Mouse (Mus musculus): ENCODE data around the gene Kif1b. TPM values are rescaled to one million over a fixed set of nuclear protein-coding genes. Genes with fewer than 3 reads are reported as not detected.

The Kif1b gene
- polyA plus RNA-seq (2016; fragmentation: Nextera tagmentation; extraction: Ambion mirVana) = 63.4 and 82.4 TPM in 2 replicates

DNA sequence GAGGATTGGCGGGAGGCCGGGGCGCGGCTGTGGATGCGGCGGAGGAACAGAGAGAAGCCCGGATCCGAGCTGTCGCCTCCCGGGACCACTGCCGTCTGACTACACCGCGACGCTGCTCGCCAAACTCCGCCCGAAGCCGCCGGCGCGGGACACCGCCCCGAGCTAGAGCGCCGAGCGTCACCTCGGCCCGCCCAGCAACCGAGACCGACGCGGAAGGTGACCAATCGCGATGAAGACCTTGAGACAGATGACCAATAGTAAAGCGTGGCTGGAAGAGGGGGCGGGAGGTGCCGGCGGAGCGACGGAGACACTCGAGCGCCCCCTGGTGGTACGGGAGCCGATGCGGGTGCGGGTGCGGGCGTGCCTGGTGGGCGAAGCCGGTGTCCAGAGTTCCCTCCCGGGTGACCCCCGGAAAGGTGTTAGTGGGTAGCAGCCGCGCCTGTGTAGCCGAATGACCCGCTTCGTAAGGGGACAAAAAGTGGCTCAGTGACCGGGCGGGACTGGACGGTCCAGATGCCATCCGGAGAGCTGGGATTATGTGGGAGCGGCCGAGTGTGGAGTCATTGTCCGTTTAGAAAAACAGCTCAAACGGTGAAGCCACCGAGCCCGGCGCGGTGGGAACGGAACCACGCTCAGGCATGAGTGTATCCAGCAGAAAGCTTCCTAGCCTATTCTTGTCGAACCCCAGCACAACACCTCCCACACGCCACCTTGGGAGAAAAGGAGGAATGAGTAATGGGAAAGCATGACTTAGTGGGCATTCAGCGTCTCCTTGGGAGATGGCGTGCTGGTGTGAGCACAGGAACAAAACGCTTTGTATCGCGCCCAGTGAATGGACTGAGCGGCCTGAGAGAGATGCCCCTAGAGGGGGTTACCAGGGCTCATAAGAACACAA, at the start of gene Kif1b:
Gene Kif1b, minus strand, starts transcription at position 98 of the 895 bp plus-strand sequence.
- Histone ChIP-seq H3K4me1 (peaks cover 49% of the 10 kb centered on the region), H3K27me3 (ENCODE audit: low read depth, poor library complexity, severe bottlenecking) (0 out of 2 replicates have a peak, but pooled peaks cover 5% of the 10 kb centered on the region), H3K27ac (replicated peaks) (peak within 1 kb of the TSS; percentile 97), H3K36me3 (no peaks in the 10 kb centered on the region), H3K9me3 (replicated peaks) (no peaks in the 10 kb centered on the region), H3K4me3 (peak within 1 kb of the TSS; percentile 80)
- DNase-seq (ENCODE audit: low spot score) = peak; percentile 99
- under 1% methylated on average over 79 of the region's 79 CpGs for WGBS

DNA sequence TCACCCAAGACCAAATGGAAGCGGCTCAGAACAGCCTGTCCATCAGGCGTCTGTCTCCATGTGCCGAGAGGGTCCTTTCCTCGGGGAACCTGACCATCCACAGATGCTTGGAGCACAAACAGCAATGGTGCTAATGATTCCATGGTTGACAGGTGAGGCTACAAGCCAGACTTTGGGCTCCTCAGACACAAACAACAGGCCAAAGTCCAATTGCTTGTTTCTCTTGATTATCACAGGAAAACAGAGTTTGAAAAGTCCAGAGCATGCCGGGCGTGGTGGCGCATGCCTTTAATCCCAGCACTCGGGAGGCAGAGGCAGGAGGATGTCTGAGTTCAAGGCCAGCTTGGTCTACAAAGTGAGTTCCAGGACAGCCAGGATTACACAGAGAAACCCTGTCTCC, 47.2 kb upstream of the Kif1b start:
- no peaks in the 10 kb centered on the region for H3K4me1 ChIP-seq
- DNase-seq (ENCODE audit: low spot score) = no peak
- no peak overlapping the region for H3K4me3 ChIP-seq
- H3K27me3 ChIP-seq (ENCODE audit: low read depth, poor library complexity, severe bottlenecking) = no peaks in the 10 kb centered on the region
- 98% methylated on average over 8 of the region's 8 CpGs for WGBS
- H3K36me3 ChIP-seq = peaks cover 100% of the 10 kb centered on the region
- no peak overlapping the region for H3K27ac ChIP-seq (replicated peaks)
- H3K9me3 ChIP-seq (replicated peaks) = no peaks in the 10 kb centered on the region

DNA sequence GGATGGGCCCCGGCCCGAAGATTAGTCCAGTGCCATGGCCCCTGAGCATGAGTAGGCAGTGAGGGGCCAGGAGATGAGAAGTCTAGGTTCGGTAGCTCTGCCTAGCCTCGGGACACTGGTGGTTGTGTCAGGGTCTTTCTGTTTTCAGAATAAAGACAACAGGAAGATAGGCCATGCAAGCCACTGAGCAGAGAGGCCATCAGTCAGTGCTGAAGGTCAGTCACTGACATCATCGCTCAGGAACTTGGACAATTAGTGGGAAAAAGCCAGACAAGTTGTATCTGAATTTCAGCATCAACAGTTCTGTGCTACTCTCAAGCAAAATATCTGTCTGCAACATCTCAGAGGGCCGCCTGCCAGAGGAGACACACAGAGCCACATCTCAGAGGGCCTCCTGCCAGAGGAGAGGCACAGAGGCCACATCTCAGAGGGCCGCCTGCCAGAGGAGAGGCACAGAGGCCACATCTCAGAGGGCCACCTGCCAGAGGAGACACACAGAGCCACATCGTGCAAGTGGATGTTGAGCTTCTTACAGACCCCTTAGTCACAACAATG, 44.2 kb upstream of the Kif1b start:
- Histone ChIP-seq H3K36me3 (peaks cover 99% of the 10 kb centered on the region), H3K27me3 (ENCODE audit: low read depth, poor library complexity, severe bottlenecking) (no peaks in the 10 kb centered on the region), H3K27ac (replicated peaks) (no peak overlapping the region), H3K9me3 (replicated peaks) (no peaks in the 10 kb centered on the region), H3K4me1 (no peaks in the 10 kb centered on the region), H3K4me3 (no peak overlapping the region)
- no peak for DNase-seq (ENCODE audit: low spot score)
- WGBS = 89% methylated on average over 8 of the region's 8 CpGs

DNA sequence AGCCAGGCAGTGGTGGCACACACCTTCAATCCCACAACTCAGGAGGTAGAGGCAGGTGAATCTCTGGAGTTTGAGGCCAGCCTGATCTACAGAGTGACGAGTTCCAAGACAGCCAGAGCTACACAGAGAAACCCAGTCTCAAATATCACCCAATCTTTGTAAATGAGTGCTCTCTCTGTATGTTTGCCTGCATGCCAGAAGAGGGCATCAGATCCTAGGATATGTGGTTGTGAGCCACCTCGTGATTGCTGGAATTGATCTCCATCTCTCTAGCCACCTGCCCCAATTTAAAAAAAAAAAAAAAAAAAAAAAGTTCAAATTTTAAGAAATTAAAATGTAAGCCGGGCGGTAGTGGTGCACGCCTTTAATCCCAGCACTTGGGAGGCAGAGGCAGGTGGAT, 41.5 kb upstream of the Kif1b start:
- no peak overlapping the region for H3K4me3 ChIP-seq
- H3K9me3 ChIP-seq (replicated peaks) = no peaks in the 10 kb centered on the region
- peaks cover 99% of the 10 kb centered on the region for H3K36me3 ChIP-seq
- DNase-seq (ENCODE audit: low spot score) = no peak
- no peaks in the 10 kb centered on the region for H3K27me3 ChIP-seq (ENCODE audit: low read depth, poor library complexity, severe bottlenecking)
- 85% methylated on average over 5 of the region's 5 CpGs for WGBS
- H3K4me1 ChIP-seq = no peaks in the 10 kb centered on the region
- H3K27ac ChIP-seq (replicated peaks) = no peak overlapping the region

DNA sequence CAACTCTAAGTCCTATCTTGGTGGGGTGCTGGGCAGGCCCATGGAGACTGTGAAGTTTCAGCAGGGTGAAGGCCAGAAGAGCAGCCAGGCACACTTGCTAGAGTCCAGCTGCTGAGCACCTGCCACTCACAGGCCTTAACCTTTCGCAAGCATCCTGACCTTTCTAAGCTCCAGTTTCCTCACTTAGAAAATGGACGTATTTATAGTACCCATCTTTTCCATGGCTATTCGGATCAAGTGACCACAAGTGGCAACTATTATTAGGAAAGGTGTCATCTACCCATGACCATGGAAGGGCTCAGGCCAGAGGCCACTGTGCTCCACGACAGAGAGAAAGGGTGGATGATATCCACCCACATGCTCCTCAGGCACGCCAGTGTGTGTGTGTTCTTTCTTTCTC, 38.4 kb upstream of the Kif1b start:
- WGBS = 88% methylated on average over 5 of the region's 5 CpGs
- H3K27me3 ChIP-seq (ENCODE audit: low read depth, poor library complexity, severe bottlenecking) = no peaks in the 10 kb centered on the region

DNA sequence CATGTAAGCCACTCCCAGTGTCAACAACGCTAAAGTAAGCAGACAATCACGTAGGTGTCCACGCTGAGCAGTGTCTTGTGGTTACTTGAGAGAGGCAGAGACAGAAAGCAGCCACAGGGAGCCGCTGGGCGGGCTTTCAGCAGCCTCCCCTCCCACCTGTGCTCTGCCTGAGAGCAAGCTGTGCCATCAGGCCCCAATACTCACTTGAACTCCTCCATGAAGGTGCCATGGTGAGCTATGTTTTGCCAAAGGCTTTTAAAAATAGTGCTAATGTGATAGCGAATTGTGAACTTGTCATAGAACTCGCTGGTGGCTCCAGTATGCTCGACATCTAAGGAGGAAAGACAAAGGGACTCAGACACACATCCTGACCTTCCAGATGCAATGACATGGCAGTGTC, 36.8 kb upstream of the Kif1b start:
- H3K36me3 ChIP-seq = peaks cover 99% of the 10 kb centered on the region

More for the DNA sequence above, 38.4 kb upstream of the Kif1b start:
- Histone ChIP-seq H3K27ac (replicated peaks) (no peak overlapping the region), H3K9me3 (replicated peaks) (no peaks in the 10 kb centered on the region), H3K4me1 (peaks cover 9% of the 10 kb centered on the region), H3K4me3 (no peak overlapping the region), H3K36me3 (peaks cover 99% of the 10 kb centered on the region)
- no peak for DNase-seq (ENCODE audit: low spot score)

DNA sequence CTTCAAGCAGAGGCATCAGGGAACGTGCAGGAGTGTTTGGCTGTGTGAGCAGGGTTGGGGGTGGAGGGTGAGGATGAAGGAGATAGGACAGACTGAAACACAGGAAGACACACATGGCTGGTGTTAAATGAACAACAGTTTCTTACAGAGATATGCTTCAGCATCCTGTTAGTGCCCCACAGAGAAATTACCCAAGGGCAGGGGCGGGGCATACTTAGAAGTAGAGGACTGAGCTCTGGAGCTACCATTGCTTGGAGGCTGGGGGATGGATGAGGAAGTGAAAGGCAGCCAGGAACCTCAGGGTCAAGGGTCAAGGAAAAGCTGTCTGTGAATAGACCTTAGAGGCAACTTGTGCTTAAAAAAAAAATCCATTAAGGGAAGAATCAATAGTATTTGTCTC, 33.2 kb upstream of the Kif1b start:
- no peaks in the 10 kb centered on the region for H3K27me3 ChIP-seq (ENCODE audit: low read depth, poor library complexity, severe bottlenecking)
- peaks cover 95% of the 10 kb centered on the region for H3K36me3 ChIP-seq
- peak overlapping the region; percentile 23; the same call in 1 of the 2 replicates for H3K27ac ChIP-seq (replicated peaks)
- no peak for DNase-seq (ENCODE audit: low spot score)
- H3K4me1 ChIP-seq = peaks cover 24% of the 10 kb centered on the region
- WGBS = 76% methylated on average over 2 of the region's 2 CpGs
- H3K9me3 ChIP-seq (replicated peaks) = no peaks in the 10 kb centered on the region
- no peak overlapping the region for H3K4me3 ChIP-seq

More for the DNA sequence above, 36.8 kb upstream of the Kif1b start:
- Histone ChIP-seq H3K27ac (replicated peaks) (no peak overlapping the region), H3K9me3 (replicated peaks) (no peaks in the 10 kb centered on the region), H3K4me1 (peaks cover 24% of the 10 kb centered on the region), H3K4me3 (no peak overlapping the region), H3K27me3 (ENCODE audit: low read depth, poor library complexity, severe bottlenecking) (no peaks in the 10 kb centered on the region)
- 84% methylated on average over 8 of the region's 8 CpGs for WGBS
- DNase-seq (ENCODE audit: low spot score) = no peak

DNA sequence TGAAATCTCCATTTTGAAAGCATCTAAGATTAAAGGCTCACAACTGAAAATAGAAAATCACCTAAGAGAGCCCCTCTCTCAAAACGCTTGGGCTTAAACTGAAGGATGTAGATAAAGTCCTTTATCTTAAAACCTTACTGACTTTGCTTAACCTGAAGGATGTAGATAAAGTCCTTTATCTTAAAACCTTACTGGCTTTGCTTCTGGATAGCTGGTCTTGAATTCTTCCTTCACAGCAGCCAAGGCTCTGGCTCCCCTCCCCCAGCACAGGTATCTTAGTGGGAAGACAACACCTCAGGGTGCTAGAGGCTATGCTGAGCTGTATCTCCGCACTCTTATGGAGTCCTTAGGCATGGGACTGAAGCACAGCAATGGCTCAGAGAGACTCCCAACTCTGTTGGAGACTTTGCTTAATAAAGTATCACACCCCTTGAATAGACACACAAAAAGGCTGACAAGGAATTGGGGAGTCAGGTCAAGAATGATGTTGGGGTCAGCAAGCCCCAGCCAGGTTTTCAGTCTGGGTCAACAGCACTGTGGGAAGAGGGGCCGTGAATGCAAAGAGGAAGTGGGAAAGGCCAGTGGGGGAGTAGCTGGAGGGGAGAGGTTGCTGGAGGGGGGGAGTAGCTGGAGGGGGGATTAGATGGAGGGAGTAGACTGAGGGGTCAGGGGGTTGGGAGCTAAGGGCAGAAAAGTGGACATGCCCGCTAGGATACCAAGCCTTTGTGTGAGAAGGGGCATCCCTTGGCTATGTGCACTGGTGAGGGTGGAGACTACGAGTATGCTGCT, 32.1 kb upstream of the Kif1b start:
- Histone ChIP-seq H3K27ac (replicated peaks) (peak overlapping the region; percentile 23; the same call in 1 of the 2 replicates), H3K27me3 (ENCODE audit: low read depth, poor library complexity, severe bottlenecking) (no peaks in the 10 kb centered on the region), H3K4me1 (peaks cover 24% of the 10 kb centered on the region), H3K9me3 (replicated peaks) (no peaks in the 10 kb centered on the region), H3K4me3 (no peak overlapping the region), H3K36me3 (peaks cover 95% of the 10 kb centered on the region)
- 70% methylated on average over 5 of the region's 5 CpGs for WGBS
- no peak for DNase-seq (ENCODE audit: low spot score)

DNA sequence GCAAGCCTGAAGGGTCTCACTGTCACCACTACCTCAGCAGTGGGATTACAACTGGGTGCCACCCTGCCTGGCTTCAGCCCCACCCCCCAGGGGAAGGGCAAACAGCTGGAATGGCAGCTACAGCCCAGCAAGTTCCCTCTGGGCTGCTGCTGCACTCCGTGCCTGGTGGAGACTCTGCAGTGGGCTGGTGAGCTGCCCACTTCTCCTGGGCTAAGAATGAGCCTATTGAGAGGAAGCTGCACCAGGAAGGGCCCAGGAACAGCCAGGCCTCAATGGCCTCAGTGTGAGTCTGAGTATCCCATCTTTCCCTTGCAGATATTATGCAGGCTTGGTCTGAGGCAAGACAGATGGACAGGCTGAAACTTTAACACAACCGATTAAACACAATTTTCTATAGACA, 30.6 kb upstream of the Kif1b start:
- Histone ChIP-seq H3K4me3 (no peak overlapping the region), H3K27ac (replicated peaks) (no peak overlapping the region), H3K9me3 (replicated peaks) (no peaks in the 10 kb centered on the region), H3K36me3 (peaks cover 95% of the 10 kb centered on the region), H3K27me3 (ENCODE audit: low read depth, poor library complexity, severe bottlenecking) (no peaks in the 10 kb centered on the region), H3K4me1 (peaks cover 24% of the 10 kb centered on the region)
- DNase-seq (ENCODE audit: low spot score) = no peak
- 90% methylated on average over 2 of the region's 2 CpGs for WGBS

DNA sequence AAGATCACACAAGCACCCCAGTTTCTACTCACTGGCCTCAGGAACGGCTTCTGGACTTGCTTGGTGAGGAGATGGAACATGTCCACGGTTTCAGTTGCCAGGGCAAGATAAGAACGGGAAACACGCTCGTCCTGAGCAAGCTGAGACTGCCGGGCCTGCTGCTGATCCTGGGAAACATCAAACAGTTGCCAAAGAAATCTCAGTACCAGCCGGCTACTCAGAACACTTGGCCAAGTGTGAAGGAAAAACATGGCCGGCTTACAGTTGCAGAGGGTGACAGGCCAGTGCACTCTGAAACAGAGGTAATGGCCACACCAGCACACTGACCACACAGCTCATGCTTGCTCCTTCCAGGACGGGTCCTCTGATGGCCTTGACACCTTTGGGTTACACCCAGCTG, 29.9 kb upstream of the Kif1b start:
- DNase-seq (ENCODE audit: low spot score) = no peak
- no peaks in the 10 kb centered on the region for H3K27me3 ChIP-seq (ENCODE audit: low read depth, poor library complexity, severe bottlenecking)
- WGBS = 91% methylated on average over 9 of the region's 9 CpGs
- no peaks in the 10 kb centered on the region for H3K9me3 ChIP-seq (replicated peaks)
- peaks cover 24% of the 10 kb centered on the region for H3K4me1 ChIP-seq
- peaks cover 95% of the 10 kb centered on the region for H3K36me3 ChIP-seq
- no peak overlapping the region for H3K27ac ChIP-seq (replicated peaks)
- H3K4me3 ChIP-seq = no peak overlapping the region

DNA sequence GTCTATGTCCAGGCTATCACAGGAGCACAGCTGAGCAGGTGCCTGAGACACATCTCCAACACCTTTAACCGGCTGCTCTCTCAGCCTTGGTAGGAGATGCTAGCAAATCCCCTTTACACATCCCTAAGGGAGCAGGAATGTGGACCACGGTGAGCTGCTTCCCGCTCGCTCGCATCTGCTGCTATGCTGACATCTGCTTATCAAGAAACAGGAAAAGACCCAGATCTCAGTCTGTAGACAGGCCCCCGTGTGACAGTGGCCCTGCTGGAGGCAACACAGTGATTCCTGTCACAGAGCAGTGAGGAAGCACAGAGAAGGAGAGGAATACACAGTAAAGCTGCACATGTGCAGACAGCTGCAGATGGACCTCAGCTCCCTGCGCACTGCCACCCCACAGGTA, 28.8 kb upstream of the Kif1b start:
- no peaks in the 10 kb centered on the region for H3K27me3 ChIP-seq (ENCODE audit: low read depth, poor library complexity, severe bottlenecking)
- no peak overlapping the region for H3K27ac ChIP-seq (replicated peaks)
- 86% methylated on average over 7 of the region's 7 CpGs for WGBS
- H3K36me3 ChIP-seq = peaks cover 95% of the 10 kb centered on the region
- H3K4me1 ChIP-seq = peaks cover 19% of the 10 kb centered on the region
- DNase-seq (ENCODE audit: low spot score) = no peak
- no peak overlapping the region for H3K4me3 ChIP-seq
- no peaks in the 10 kb centered on the region for H3K9me3 ChIP-seq (replicated peaks)

DNA sequence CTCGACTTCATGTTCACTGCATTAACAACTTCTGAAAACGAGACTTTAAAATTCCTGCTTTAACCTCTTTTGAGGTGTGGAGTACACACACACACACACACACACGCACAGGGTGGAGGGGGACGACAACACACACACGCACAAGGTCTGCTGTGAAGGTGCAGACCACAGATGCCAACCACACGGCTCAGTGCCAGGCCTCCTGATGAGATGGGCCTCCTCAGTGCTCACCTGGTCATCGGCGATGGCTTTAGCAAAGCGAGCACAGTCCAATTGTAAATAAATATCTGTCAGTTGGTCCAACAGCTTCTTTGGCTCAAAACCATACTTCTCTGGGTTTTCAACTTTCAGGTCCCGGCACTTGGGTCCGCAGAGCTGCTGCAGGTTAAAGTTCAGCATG, 27.4 kb upstream of the Kif1b start:
- no peak for DNase-seq (ENCODE audit: low spot score)
- Histone ChIP-seq H3K27me3 (ENCODE audit: low read depth, poor library complexity, severe bottlenecking) (no peaks in the 10 kb centered on the region), H3K4me1 (peaks cover 5% of the 10 kb centered on the region), H3K27ac (replicated peaks) (no peak overlapping the region), H3K9me3 (replicated peaks) (no peaks in the 10 kb centered on the region), H3K4me3 (no peak overlapping the region), H3K36me3 (peaks cover 95% of the 10 kb centered on the region)
- 96% methylated on average over 11 of the region's 11 CpGs for WGBS
